Mouse (Mus musculus) cerebellum, postnatal 10 days (tissue): Measurements from ENCODE around the gene Wdr91.

Experiments
- DNase-seq, 2 experiments: peaks; one replicate each; pipeline ENCODE4 v3.0.0; 2021; ENCODE audit warnings: mixed read lengths in 2 of 2

The Wdr91 gene

DNA sequence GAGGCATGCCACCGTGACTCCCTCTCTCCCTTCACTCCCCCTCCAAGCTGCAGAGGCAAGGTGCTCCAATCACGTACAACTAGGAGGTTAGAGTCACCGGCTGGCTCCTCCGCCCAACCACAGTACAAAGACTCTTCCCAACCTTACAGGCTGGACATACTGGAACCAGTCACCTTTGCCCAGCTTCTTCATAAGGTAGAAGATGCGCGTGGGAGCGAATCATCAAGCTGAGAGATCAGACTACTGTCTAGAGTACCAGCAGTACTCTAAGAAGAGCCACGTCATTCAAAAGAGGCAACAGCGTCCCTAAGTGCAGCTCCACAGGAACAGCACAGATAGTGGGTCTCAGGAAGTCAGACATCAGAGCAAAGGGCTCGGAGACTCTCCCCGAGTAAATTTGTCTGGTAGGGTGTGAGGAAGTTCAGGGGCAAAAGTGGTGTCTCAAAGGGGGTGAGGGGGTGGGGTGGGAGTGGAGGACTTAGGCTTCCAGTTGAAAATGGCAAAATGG is 49.1 kb downstream of the Wdr91 start:
- DNase-seq = no peak

DNA sequence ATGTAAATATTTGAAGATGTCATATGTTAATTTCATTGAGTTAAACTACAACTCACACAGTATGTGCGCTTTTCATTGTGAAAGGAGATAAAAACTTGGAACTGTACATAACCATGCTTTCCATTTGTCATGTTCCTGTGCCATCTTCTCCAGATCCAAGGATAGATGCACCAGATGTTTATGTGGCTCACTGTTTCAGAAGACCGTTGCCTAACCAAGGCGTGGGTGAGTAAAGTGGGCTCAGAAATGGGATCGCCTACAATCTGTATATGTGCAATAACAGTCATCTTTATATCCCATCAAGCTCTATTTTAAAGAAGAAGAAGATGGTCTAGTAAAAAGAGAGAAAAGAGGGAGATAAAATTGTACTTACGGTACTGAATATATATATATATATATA is 78.3 kb downstream of the Wdr91 start:
- DNase-seq = no peak
